Mouse (Mus musculus): Measurements from ENCODE around the gene Mcam.

The Mcam gene

DNA sequence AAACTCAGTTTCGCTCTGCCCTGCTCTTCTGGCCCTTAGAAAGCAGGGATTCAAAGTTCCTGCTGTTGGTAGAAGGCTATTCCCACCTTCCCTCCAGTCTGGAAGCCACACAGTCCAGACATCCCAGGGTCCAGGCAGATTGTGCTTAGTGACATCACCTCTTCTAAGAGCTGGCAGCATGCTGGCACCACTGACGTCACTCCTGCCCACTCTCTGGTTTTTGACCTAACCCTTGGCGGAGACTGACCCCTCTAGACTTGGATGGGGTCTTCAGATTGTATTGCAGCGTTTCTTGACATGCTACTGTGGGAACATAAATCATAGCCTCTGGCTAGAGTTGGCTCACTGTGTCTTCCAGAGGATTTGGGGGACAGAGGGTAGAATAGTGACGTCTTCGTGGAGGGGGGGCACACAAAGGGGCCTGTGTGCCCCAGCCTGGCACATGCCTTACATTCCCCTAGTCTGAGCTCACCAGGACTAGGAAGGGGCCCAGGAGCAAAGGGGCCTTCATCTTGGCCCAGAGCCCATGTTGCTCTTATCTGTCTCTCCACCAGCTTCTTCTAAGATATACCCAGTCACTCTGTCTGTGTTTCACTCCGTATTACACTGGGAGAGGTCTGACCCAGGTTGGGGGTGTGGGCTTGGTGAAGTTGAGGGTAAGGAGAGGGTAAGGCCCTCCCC is 1.6 kb downstream of the Mcam start:
- DNase-seq (ENCODE audit: low read depth): no peak

GRCm38 (mm10) chr9:44137846-44138245 is 3.6 kb downstream of the Mcam start:
- DNase-seq (ENCODE audit: low read depth): no peak

DNA sequence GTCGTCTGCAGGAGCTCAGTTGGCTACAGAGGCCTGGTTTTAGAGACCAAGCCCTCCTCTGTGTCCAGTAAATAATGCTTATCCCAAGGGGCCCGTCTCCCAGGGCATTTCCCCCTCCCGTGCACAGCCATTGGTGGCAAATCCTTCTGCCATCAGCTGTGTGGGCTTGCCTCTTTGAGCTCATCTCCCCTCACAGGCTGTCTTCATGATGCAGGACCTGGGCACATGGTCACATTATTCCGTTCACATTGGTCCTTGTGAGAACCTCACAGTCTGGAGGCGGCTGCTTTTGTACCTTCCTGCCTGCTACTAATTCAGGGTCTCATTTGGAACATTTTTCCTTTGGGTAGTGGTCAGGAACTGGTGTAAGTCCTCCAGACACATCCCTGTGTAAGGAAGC is 7.7 kb downstream of the Mcam start:
- no peak for DNase-seq (ENCODE audit: low read depth)

- no peak for DNase-seq (ENCODE audit: low read depth)
These were observed 9.2 kb downstream of the Mcam start for GRCm38 (mm10) chr9:44143421-44143820.

DNA sequence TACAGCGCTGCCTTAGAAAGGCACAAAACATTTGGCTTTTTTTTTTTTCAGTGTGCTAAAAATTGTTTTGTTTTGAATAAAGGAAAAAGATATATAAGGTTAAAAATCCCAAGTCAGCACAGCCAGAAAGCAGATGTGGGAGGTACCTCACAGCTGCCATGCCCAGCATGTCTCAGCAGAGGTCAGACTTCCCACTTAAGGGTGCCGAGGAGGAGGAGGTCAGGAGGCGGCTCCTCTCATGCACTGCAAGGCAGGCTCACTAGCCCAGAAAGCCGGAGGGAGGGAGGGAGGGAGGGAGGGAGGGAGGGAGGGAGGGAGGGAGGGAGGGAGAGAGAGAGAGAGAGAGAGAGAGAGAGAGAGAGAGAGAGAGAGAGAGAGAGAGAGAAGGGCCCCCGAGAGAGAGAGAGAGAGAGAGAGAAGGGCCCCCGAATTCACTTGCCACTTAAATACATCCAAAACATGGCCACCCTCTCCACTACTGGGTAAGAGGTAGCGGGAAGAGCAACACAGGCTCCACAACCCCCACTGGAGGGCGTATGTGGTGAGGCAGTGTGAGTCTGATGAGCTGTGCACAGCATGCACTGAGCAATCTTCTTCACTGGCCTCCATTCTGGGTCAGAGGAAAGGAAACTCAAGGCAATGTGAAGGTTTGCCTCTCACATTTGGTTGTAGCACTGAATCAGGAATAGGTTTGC is 9.9 kb downstream of the Mcam start:
- peak; percentile 25 for DNase-seq (ENCODE audit: low read depth)

GRCm38 (mm10) chr9:44144718-44145060 is 10.4 kb downstream of the Mcam start:
- DNase-seq (ENCODE audit: low read depth): no peak

DNA sequence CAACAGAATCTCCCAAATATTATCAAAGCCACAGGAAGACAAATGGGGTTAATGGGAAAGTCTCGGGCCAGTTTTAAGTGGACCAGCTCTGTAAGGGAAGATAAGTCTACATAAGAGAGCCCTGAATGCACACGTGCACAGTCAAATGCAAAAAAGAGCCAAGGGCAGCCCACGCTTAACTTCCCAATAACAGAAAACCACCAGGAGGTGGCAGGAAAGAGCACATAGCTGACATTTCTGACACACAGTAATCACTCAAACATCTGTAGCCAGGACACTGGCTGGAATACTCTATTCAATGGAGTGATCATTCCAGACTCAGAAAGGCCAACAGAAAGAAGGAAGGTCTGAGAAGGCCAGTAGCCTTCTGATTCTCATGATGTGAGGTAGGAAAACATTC is 13.0 kb downstream of the Mcam start:
- peak; percentile 59 for DNase-seq (ENCODE audit: low read depth)

DNA sequence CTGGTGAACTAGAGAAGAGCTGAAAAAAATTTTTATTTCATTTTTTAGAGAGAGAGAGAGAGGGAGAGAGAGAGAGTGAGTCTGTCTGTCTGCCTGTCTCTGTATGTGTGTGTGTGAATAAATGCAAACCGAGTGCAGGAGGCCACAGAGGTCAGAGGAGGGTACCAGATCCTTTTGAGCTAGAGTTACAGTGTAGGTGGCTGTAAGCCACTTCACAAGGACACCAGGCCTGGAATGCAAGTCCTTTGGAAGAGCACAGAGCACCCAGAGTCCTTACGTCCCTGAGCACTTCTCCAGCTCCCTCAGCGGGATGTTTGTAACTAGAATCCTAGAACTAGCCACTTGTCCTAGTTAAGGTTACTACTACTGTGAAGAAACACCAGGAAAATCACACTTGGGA is 25.6 kb downstream of the Mcam start:
- no peak for DNase-seq (ENCODE audit: low read depth)

DNA sequence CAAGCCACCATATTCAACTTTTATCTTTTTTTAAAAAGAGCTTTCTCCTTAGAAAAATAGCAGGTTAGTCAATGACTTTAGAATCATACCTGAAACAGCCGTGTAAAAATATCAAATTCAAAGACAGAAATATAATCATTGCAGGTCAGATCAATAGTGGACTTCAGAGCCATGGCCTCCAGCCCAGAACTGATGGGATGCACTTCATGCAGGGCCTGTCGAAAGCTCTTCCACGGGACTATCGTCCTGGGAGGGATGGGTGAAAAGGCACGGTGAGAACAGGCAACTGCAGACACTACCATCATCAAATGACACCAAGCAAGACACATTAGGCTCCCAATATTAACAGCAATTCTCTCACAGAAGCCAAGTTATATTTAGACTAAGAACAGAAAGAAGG is 34.7 kb downstream of the Mcam start:
- DNase-seq (ENCODE audit: low read depth): no peak

GRCm38 (mm10) chr9:44170691-44171151 is 36.5 kb downstream of the Mcam start:
- DNase-seq (ENCODE audit: low read depth): peak; percentile 49

DNA sequence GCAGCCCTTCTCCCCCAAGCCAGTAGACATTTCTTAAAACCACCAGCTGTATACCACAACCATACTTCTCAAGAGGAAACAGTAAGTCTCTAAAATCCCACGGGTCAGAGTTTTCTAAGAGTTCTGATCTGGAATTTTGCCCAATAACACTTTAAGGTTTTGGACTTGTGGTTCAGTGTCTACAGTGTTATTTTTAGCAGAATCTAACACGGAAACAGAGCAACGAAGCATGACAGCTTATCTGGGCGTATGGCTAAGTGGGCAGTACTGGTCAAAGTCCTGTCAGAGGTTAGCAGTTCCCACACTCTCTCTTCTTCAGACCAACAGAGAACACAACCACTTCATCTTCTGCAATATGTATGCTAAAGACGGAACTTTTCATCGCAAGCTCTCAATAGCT is 41.3 kb downstream of the Mcam start:
- no peak for DNase-seq (ENCODE audit: low read depth)

DNA sequence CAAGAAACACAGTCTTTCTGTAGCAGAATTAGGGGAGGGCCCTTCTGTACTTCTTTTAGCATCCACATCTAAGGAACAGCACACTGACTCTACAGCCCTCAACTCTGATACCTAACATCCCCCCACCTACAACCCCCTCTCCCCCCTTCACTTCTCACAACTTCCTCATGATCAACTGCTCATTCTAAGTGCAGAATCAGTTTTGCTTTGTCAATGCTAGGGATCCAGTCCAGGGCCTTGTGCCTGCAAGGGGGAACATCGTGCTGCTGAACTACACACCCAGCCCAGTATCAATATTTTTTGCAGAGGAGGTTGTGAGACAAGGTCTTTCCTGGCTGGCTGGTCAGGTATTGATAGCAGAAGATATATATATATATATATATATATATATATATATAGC is 41.7 kb downstream of the Mcam start:
- no peak for DNase-seq (ENCODE audit: low read depth)

DNA sequence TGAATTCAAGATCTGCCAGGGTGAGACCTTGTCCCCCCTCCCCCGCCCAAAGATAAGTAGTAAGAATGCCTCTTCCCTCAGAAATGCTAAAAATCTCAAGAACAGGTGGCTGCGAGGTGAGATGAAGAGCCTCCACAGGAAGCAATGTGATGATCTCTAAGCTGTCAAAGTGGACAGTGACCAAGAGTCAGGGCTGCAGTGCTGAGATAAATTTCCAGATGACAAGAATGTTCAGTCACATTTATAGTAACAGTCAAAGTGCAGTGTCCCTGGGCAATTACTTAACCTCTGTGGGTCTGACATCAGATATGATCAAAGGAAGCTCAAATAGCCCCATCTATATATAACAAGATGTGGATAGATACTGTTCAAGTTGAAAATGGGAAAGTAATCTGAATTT is 43.1 kb downstream of the Mcam start:
- no peak for DNase-seq (ENCODE audit: low read depth)

DNA sequence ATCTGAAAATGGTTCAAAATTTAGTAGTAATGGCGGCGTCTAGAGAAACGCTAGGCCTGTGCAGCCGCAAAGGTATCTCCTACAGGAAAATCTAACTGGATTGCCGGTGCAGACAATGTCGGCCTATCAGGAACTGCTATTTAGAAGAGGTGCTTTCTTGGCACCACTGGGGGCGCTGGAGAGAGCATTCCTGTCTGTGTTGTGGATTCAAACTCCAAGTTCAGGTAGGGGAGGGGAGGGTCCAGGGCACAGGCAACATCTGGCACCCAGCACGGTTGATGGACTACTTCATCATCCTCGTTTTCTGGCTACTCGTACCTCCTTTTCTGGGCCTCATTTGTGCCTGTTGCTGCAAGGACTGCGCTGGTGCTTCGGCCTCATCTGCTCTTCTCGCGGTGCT is 44.1 kb downstream of the Mcam start:
- peak; percentile 6 for DNase-seq (ENCODE audit: low read depth)

- no peak for DNase-seq (ENCODE audit: low read depth)
These were observed 44.5 kb downstream of the Mcam start for GRCm38 (mm10) chr9:44178811-44179210.

DNA sequence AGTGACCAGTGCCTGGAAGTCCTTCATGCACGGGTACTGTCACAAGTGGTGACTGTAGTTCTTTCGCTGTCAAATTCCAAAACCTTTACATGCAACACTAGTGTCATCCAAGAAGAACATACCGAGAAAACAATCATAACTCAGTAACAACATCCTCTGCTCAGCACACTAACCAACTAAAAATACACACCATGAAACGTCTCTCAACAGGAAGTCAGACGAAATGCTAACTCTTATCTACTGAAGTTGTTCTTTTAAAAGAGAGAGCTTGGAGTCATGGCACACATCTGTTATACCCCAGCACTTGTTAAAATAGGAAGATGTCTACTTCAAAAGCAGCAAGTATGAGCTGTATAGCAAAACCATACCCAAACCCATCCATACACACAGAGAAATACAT is 47.3 kb downstream of the Mcam start:
- no peak for DNase-seq (ENCODE audit: low read depth)

DNA sequence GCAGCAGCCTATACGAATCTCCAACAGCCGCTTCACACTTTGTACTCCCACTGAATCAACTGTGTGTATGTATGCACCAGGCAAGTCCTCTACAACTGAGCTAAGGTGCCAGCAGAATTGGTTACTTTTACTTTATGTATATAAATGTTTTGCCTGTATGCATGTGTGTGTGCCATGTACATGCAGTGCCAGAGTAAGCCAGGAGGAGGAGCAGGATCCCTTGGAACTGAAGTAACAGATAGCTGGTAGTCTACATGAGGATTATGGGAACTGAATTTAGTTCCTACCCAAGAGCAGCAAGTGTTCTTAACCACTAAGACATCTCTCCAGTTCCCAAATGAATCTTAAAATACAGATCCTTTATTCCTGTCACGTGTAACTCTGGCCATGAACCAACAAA is 48.0 kb downstream of the Mcam start:
- peak; percentile 54 for DNase-seq (ENCODE audit: low read depth)

- DNase-seq (ENCODE audit: low read depth): no peak
These were observed 54.0 kb downstream of the Mcam start for GRCm38 (mm10) chr9:44188223-44188622.

GRCm38 (mm10) chr9:44191166-44191565 is 56.9 kb downstream of the Mcam start:
- DNase-seq (ENCODE audit: low read depth): peak; percentile 65

GRCm38 (mm10) chr9:44192312-44192711 is 58.0 kb downstream of the Mcam start:
- no peak for DNase-seq (ENCODE audit: low read depth)
